Mouse (Mus musculus): ENCODE data around the gene Srsf3.
"Not testable (repeated sequence)": the region's sequence is repeated elsewhere in the genome, so short reads cannot be mapped to it uniquely, and the experiment has no call there.

Srsf3 gene

DNA sequence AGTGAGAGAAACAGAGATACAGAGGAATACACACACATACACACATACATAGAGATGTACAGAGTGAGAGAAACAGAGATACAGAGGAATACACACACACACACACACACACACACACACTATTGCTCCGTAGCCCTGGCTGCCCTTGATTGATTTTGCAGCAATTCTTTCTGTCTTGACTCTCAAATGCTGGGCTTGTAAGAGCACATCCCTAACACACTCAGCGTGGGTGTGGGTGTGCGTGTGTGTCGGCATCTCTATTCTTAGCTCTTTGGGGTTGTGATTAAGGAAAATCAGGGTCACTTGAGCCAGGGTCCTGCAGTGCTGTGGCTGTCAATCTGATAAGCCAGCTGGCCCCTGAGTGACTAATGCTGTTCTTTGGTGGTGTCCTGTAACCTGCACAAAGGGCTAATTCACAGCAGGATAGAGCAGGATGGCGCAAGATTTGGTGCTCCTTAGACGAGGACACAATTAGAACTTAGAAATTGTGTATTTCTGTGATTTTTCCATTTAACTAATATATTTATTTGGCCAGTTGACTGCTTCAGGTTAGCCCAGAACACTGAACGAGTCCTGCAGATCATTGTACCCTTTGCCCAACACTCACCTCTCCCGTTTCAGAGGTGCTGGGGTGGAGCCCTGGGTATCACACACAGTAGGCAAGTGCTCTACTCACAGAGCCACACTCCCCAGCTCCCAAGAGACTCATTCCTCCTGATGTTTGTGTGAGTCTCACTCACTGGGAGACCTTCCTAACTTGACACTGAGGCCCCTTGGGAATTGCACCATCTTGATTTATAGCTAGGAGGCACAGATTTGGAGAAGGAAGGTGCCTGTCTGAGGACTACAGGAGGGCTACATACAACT lies 30.9 kb downstream of the Srsf3 start:
- in situ Hi-C loops (cut with MboI, MseI), result no loop called here

GRCm38 (mm10) chr17:29063988-29064285 lies 31.5 kb downstream of the Srsf3 start:
- in situ Hi-C loops (cut with MboI, MseI), result no loop called here

DNA sequence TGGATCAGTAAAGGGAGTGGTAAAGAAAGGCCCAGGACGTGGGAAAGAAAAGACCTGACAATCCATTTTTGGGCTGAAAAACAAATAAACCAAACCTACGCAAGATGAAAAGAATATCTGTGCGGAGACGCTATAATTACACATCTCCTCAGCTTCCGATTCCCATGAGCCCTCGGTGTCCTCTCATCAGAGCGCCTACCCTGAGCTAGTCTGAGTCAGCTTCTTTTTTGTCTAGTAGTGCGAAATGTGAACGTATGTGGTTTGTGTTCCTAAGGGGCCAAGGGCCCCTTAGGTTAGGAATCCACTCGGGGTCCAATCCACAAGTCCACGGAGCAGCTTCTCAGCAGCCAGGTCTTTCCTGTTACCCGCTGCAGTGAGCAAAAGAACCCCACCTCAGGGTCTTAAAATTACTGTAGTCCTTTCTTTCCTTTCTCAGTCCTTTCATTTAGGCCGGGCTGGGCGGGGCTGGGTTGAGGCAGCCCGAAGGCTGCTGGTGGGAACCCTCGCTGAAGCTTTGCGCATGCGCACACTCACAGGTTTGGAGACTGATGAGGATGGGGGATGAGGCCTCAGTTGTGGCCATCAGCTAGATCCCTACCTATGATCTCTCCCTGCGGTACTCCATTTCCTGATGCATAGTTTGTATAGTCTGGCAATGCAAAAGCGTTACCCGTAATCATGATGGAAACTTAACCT lies 33.0 kb downstream of the Srsf3 start:
- in situ Hi-C loops (cut with MboI, MseI), result no loop called here

- in situ Hi-C loops (cut with MboI, MseI), result no loop called here
Observed at GRCm38 (mm10) chr17:29065971-29066370, 33.5 kb downstream of the Srsf3 start.

DNA sequence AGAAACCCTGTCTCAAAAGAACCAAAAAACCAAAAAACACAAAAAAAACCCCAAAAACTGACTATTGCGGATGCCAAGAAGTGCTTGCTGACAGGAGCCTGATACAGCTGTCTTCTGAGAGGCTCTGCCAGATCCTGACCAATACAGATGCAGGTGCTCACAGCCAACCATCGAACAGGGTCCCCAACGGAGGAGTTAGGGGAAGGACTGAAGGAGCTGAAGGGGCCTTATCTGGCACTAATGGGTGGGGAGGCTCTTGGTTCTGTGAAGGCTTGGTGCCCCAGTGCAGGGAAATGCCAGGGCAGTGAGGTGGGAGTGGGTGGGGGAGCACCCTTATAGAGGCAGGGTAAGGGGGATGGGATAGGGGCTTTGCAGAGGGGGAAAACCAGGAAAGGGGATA lies 35.0 kb downstream of the Srsf3 start:
- in situ Hi-C loops (cut with MboI, MseI), result not testable (repeated sequence)

- in situ Hi-C loops (cut with MboI, MseI), result no loop called here
Observed at GRCm38 (mm10) chr17:29067847-29068246, 35.4 kb downstream of the Srsf3 start.

DNA sequence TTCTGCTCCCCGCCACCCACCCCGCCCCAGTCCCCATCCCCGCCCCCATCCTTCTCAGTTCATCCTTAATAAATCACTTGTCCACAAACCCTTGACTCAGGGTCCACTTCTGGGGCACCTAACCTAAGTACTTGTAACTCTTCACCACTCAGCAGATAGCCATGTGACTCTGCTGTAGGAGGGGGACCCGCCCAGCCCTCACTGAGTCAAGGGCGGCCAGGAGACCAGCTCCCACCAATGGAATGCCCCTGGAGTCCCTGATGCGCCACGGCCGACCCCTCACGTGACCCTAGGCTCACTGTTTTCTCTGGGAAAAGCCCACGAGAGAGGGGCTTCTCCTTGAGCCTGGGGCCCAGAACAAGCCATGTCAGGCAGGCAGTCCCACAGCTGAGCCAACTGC lies 36.6 kb downstream of the Srsf3 start:
- in situ Hi-C loops (cut with MboI, MseI), result no loop called here

GRCm38 (mm10) chr17:29071820-29072219 lies 39.4 kb downstream of the Srsf3 start:
- in situ Hi-C loops (cut with MboI, MseI), result no loop called here

DNA sequence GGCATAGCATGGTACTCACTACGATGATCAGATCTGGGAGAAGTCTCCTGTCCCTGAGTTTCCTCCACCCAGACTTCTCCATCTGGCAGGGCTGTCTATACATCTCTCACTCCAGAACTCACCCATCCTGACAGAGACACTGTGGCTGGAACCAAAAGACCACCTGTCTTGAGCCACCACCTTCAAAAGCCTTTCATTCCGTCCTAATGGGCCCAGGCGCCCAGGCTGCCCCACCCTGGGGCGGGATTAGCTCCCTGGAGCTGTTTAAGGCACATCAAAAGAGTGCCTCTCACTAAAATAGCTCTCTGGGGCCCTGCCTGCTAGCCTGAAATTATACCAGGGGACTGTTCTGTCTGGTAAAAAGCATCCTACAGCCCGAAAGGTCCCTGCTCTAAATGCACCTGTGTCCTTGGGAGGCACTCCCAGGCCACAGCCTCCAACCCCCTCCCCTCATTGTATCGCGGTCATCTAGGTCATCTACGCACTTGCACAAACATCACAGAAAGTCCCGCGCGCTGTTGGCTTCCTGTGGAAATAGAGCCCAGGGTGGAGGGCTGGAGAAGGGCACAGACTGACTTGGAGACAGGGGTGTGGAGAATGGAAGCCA lies 40.4 kb downstream of the Srsf3 start:
- in situ Hi-C loops (cut with MboI, MseI), result no loop called here

DNA sequence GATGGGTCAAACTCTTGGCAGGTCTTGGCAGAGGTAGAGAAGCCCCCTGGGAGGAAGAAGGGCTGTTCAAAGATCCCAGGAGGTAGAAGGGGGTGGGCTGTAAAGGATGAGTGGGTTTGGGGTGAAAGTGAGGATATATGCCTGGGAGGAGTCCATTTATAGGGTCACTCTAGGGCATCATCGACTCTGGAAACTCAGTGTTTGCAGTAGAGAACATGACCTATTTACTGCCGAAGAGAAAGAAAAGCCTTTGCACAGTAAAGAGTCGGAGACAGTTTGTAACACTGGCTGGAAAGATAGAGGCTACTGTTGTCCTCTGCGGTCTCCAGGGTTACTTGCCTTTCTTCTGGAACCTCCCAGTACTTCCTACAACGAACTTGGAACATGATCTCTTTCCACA lies 40.9 kb downstream of the Srsf3 start:
- in situ Hi-C loops (cut with MboI, MseI), result no loop called here

DNA sequence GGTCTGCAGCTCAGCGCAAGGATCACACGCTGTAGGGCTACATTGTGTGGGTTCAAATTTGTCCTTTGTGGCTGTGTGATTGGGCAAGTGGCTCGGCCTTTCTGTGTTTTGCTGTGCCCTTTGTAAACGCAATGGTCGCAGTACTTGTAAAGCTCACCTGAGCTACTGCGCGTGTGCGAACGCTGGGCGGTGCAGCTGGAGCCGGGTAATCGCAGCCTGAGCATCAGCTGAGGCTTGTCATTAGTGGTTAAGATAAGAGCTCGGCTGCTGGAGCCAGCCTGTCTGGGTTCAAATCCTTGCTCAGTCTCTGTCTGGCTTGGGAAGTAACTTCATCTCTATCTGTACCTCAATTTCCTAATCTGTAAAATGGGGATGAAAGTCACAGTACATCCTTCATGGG lies 41.7 kb downstream of the Srsf3 start:
- in situ Hi-C loops (cut with MboI, MseI), result no loop called here

GRCm38 (mm10) chr17:29076235-29076634 lies 43.8 kb downstream of the Srsf3 start:
- in situ Hi-C loops (cut with MboI, MseI), result no loop called here

GRCm38 (mm10) chr17:29077786-29078509 lies 45.5 kb downstream of the Srsf3 start:
- in situ Hi-C loops (cut with MboI, MseI), result no loop called here

GRCm38 (mm10) chr17:29078519-29079383 lies 46.3 kb downstream of the Srsf3 start:
- in situ Hi-C loops (cut with MboI, MseI), result no loop called here

DNA sequence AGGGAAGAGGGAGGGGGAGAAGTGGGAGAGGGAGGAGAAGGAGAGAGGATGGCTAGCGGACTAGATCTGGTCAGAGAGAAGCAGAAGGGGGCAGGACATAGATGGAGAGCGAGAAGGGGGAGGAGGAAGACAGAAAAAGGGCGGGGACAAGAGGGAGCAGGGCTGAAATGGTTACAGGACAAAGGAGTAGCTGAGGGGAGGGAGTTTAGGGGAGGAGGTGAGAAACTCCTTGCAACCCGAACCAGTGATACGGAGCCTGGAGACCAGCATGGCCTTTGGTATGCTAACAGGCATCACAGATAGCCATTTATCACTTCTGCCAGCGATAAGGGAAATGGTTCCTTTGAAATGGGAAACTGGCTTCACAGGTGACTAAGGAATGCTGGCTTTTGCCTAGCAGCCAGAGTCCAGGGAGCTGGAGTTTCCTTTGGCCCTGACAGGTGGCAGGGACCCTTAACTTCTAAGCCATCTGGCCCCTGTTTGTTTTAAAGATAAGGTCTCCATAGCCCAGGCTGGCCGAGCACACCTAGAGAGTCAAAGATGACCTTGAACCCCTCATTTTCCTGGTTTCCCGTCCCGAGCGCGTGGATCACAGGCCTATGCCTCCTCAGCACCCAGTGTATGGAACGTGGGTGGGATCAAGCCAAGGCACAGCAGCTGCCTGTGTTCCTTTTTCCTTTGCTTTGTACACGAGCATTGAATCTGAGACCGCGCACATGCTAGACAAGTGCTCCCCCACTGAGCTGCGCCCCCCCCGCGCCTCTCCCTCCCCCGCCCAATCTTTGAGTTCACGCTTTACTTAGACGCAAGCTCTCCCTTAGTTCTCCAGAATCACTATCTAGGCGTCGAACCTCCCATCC lies 48.6 kb downstream of the Srsf3 start:
- in situ Hi-C loops (cut with MboI, MseI), result no loop called here

DNA sequence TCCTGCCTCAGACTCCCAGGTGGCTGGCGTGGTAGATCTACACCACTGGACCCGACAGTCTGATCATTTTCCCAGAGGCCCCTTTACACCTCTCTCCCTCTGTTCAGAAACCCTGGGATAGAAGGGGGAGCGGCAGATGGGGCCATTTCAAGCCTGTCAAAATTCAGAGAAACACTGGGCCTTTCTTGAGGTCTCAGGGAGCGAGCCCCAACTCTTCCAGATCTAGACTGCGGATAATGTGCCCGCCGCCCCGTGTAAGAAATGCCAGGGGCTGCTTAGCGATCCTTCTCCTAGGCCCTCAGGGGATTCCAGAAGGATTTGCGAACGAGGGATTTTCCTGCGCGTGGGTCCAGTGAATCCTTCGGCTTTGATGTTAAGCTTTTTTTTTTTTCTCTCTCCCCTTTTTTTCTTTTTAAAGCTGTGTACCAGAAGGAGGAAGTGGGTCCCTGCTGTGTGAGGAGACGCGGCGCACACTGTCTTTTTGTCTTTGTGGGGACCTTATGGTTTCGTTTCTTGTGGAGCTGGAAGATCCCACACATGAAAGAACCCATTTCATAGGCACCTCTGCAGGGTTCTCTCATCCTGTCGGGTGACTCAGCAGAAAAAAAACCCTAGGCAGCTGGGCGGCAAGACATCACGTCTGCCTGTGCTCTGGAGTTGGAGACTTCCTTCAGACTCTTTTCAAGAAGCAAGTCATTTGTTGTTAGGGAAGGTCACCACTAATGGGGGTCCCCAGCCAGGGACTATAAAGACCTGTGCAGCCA lies 49.4 kb downstream of the Srsf3 start:
- in situ Hi-C loops (cut with MboI, MseI), result no loop called here

DNA sequence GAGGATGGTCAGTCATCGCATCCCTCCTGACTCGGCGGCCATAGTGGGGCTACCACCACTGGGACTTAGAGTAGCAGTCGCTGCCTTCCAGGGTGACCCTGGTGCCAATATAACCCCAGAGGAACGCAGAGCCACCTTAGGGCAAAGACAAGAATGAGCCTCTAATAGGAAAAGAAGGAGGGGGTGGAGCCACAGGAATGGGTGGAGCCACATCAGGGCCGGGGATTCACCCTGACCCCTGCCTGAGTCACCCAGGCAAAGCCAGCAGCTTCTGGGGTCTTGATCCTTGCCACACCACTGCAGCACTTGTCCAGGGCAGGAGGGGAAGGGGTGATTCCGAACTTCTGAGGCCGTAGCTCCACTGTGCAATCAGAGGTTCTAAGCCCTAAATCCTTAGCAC lies 51.2 kb downstream of the Srsf3 start:
- in situ Hi-C loops (cut with MboI, MseI), result no loop called here

DNA sequence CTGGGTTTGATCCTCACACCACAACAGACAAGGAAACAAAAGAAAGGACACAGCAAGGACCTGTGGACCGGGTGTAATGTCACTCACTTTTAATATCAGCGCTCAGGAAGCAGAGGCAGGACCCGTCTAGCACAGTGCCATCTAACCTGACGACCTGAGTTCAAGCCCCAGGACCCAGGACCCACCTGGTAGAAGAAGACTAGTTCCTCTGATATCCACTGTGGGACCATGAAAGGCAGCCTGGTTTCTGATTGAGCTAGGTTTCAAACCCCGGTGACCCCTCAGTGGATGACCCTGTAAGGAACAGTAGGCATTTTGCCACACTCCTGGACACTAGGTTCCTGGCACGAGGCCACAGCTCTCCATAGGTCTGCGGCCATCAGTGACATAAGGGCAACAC lies 52.2 kb downstream of the Srsf3 start:
- in situ Hi-C loops (cut with MboI, MseI), result no loop called here

DNA sequence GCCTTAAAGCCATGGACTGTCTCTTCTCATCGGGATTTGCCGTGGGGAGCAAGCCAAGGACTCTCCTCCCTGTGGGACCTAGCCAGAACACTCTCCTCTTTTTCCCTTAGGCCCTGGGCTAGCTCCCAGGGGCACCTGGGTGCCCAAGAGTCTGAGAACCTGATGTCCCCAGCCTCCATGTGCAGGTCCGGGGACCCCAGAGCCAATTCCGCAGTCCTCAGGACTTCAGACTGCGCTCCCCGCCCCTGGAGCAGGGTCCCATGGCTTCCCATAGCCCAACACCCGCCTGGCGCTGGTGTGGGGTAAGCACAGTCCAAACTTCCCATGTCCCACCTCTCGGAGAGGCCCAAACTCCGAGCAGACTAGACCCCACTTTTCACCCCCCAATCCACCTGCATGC lies 52.8 kb downstream of the Srsf3 start:
- in situ Hi-C loops (cut with MboI, MseI), result no loop called here

DNA sequence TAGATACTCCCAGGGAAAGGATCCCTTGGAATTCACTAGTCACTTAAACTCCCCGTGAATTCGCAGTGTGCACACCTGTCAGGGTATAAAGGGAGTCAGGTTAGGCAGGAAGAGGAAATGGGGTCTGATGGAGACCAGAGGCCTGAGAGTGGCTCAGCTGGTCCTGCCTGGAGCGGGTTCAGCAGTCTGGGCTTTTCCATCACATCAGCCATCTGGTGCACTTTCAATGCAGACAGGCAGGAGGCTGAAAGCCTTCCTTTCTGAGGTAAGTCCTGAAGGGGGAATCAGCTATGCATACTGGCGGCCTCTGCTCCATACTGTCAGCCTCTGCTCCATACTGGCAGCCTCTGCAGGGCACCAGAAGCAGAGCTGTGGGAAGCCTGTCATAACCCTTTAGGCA lies 54.5 kb downstream of the Srsf3 start:
- in situ Hi-C loops (cut with MboI, MseI), result no loop called here

Measured in T-helper 1 cell (primary cell).